Mouse (Mus musculus) heart, embryonic 13.5 days (tissue): ENCODE data around the gene Entpd1. TPM values are rescaled to one million over a fixed set of nuclear protein-coding genes. Genes with fewer than 3 reads are reported as not detected.
A peak's percentile ranks its signal among the peaks of the same experiment; 100 is the strongest.

ENCODE experiments used
- ATAC-seq: fragments of 200-750 bp; cut with Nextera tagmentation; 2 replicates; pipeline ENCODE4 v1.8.0; 2017; ENCODE audit warnings: moderate TSS enrichment; ENCODE audit not compliant: insufficient number of reproducible peaks, low FRiP score, low TSS enrichment; ENCODE audit errors: extremely low read depth
- H3K27ac ChIP-seq: fragments of 300-500 bp; sonication (generic); replicated peaks from 2 replicates; pipeline ENCODE4 v1.5.1; 2015; ENCODE audit warnings: moderate library complexity, mild to moderate bottlenecking, inconsistent platforms
- H3K27me3 ChIP-seq: fragments of 300-500 bp; sonication (generic); replicated peaks from 2 replicates; pipeline ENCODE4 v1.6.1; 2015; ENCODE audit warnings: mild to moderate bottlenecking, inconsistent platforms
- H3K36me3 ChIP-seq: fragments of 300-500 bp; sonication (generic); 2 replicates; pipeline ENCODE4 v1.6.1; 2015; ENCODE audit warnings: mild to moderate bottlenecking, inconsistent platforms
- H3K4me1 ChIP-seq: fragments of 300-500 bp; sonication (generic); 2 replicates; pipeline ENCODE4 v1.6.1; 2015; ENCODE audit warnings: inconsistent platforms
- H3K4me2 ChIP-seq: fragments of 300-500 bp; sonication (generic); 2 replicates; pipeline ENCODE4 v1.6.1; 2015; ENCODE audit warnings: inconsistent platforms, mild to moderate bottlenecking, moderate library complexity
- H3K4me3 ChIP-seq: fragments of 300-500 bp; sonication (generic); 2 replicates; pipeline ENCODE4 v1.5.1; 2015; ENCODE audit warnings: moderate library complexity, mild to moderate bottlenecking, inconsistent platforms
- H3K9ac ChIP-seq: fragments of 300-500 bp; sonication (generic); 2 replicates; pipeline ENCODE4 v1.6.1; 2015; ENCODE audit warnings: inconsistent platforms, mild to moderate bottlenecking, moderate library complexity
- H3K9me3 ChIP-seq: fragments of 300-500 bp; sonication (generic); 2 replicates; pipeline ENCODE4 v1.6.1; 2016; ENCODE audit warnings: inconsistent platforms
- WGBS: fragments of 180-500 bp; shearing (Covaris S2); methylation state at CpG from one replicate; pipeline ENCODE4 v1.1.7; 2015; ENCODE audit warnings: mixed read lengths; 5-methylcytosine and 5-hydroxymethylcytosine counted together
- polyA plus RNA-seq: library from polyadenylated mRNA; unstranded; fragments of >200 nt; fragmentation: Nextera tagmentation; extraction: Ambion mirVana; gene quantifications from 2 replicates; pipeline ENCODE4 v1.2.1, GENCODE M21; 2015

Entpd1 gene
- 8.0 and 9.2 TPM in 2 replicates for polyA plus RNA-seq

DNA sequence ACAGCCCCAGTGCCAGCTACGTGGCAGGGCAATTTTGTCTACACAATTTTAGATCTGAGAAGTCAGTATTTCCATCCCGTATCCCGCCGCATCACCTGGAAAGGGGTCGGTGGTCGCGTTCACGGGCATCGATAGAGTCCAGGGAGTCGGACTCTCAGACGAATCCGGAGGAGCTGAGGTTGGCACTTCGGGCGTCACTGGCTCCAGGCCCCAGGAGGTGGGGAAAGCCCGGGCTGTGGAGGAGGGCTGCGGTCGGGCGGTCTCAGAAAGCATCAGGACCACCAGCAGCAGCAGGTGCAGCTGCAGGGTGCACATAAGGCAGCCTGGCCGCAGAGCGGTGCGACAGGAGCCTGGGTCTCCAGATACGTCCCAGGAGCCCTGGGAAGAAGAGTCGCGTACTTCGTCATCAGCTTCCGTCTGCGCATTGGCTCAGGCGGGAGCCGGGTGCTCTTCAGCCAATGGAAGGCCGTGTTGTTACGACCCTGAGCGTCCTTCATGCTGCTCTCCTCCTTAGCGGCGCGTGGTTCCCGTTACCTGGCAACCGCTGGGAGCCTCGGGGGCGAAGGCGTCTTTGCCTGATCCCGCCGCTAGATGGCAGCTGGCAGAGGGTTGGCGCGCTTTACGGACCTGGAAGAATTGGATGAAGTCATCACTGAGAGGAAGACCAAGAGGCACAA, at the start of gene Entpd1, which contains the start of gene Tctn3:
Gene Entpd1, plus strand, starts transcription at position 537 of the 677 bp plus-strand sequence.
Gene Tctn3, minus strand, starts transcription at position 404 of the 677 bp plus-strand sequence.
- no peaks in the 10 kb centered on the region for H3K9me3 ChIP-seq
- H3K4me3 ChIP-seq: peak within 1 kb of the TSS; percentile 82
- 1% methylated on average over 45 of the region's 45 CpGs for WGBS
- H3K9ac ChIP-seq: peak within 1 kb of the TSS; percentile 86
- H3K27ac ChIP-seq: no peak within 1 kb of the TSS
- peaks cover 27% of the 10 kb centered on the region for H3K36me3 ChIP-seq
- ATAC-seq: peak; percentile 99
- H3K4me1 ChIP-seq: peaks cover 9% of the 10 kb centered on the region
- H3K4me2 ChIP-seq: peak within 1 kb of the TSS; percentile 91
- no peaks in the 10 kb centered on the region for H3K27me3 ChIP-seq

DNA sequence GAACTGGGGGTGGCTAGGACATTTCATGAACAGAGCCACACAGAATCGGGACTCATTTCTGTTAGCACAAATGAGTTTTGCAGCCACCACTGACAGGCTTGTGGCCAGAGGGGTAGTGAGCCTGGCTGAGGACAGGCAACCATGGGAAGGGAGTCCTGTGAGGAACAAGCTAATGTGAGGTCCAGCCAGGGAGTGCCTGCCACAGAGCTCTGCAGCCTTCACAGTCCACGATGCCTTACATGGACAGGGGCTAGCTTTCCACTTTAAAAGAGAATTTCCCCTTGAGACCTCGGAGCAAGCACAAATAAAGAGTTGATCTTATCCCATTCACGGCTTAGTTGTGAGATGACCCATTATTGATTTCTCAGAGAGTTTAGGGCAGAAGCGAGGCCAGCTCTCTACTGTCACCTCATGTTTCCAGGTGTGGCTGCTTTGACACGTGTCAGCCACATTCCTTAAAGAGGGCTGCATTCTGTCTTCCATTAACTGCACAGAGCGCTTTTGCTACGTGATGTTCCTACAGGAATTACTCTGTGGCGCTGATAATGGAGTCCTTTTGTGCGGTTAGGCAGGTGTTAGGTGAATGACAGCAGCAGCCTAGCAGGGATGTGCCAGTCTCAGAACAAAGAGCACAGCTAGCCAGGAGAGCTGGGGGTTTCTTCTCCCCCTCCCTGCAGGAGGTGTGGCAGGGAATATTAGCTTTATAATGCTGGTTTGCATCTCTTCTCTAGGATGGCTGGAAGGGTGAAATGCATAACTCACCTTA, 48.1 kb upstream of the Entpd1 start:
- no peak for ATAC-seq
- 0 out of 2 replicates have a peak overlapping the region, but pooled peaks have one; percentile 41 for H3K9ac ChIP-seq
- H3K4me2 ChIP-seq: no peak overlapping the region
- peaks cover 20% of the 10 kb centered on the region for H3K4me1 ChIP-seq
- 57% methylated on average over 10 of the region's 10 CpGs for WGBS
- peak overlapping the region; percentile 40; the same call in 1 of the 2 replicates for H3K27ac ChIP-seq
- H3K4me3 ChIP-seq: no peak overlapping the region
- no peaks in the 10 kb centered on the region for H3K27me3 ChIP-seq
- H3K9me3 ChIP-seq: no peaks in the 10 kb centered on the region
- peaks cover 74% of the 10 kb centered on the region for H3K36me3 ChIP-seq

- Histone ChIP-seq H3K4me1 (peaks cover 20% of the 10 kb centered on the region), H3K9ac (no peak overlapping the region), H3K27ac (no peak overlapping the region), H3K27me3 (no peaks in the 10 kb centered on the region), H3K4me3 (no peak overlapping the region), H3K9me3 (peaks cover 15% of the 10 kb centered on the region), H3K36me3 (peaks cover 98% of the 10 kb centered on the region), H3K4me2 (no peak overlapping the region)
- ATAC-seq: no peak
- 64% methylated on average over 3 of the region's 3 CpGs for WGBS
Measured at GRCm38 (mm10) chr19:40567616-40568015, 44.5 kb upstream of the Entpd1 start.

GRCm38 (mm10) chr19:40570726-40571125, 41.4 kb upstream of the Entpd1 start:
- 72% methylated on average over 9 of the region's 9 CpGs for WGBS
- no peak overlapping the region for H3K4me3 ChIP-seq
- H3K4me1 ChIP-seq: peaks cover 11% of the 10 kb centered on the region; the same call in 1 of the 2 replicates
- no peak overlapping the region for H3K27ac ChIP-seq
- no peak overlapping the region for H3K9ac ChIP-seq
- peaks cover 15% of the 10 kb centered on the region for H3K9me3 ChIP-seq
- no peak overlapping the region for H3K4me2 ChIP-seq
- H3K36me3 ChIP-seq: peaks cover 100% of the 10 kb centered on the region
- peak; percentile 37; the same call in 1 of the 2 replicates for ATAC-seq
- H3K27me3 ChIP-seq: no peaks in the 10 kb centered on the region

DNA sequence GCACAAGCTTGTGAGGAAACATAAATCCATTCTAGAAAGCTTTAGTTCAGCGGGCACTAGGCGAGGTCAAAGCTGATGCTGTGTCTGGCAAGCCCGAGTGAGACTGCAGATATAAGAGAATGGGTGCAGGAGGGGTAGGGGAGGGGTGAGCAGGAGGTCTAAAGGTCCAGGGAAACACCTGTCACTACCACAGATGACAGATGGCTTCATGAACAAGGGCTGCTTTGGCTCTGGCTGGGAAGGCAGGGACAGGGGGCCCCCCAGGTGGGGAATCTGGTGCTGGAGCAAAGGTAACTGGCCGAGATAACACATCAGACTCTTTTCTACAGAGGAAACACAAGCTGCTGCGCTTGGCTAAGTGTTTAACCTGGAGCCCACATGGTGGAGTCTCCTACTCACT, 36.7 kb upstream of the Entpd1 start:
- 0 out of 2 replicates have a peak, but pooled peaks cover 6% of the 10 kb centered on the region for H3K4me1 ChIP-seq
- no peak overlapping the region for H3K27ac ChIP-seq
- peaks cover 3% of the 10 kb centered on the region for H3K9me3 ChIP-seq
- ATAC-seq: no peak
- peaks cover 97% of the 10 kb centered on the region for H3K36me3 ChIP-seq
- no peak overlapping the region for H3K4me2 ChIP-seq
- 74% methylated on average over 5 of the region's 5 CpGs for WGBS
- H3K9ac ChIP-seq: no peak overlapping the region
- H3K4me3 ChIP-seq: no peak overlapping the region
- no peaks in the 10 kb centered on the region for H3K27me3 ChIP-seq

- H3K36me3 ChIP-seq: peaks cover 88% of the 10 kb centered on the region
- WGBS: 63% methylated on average over 2 of the region's 2 CpGs
- H3K4me2 ChIP-seq: no peak overlapping the region
- no peak overlapping the region for H3K4me3 ChIP-seq
- peaks cover 16% of the 10 kb centered on the region for H3K4me1 ChIP-seq
- H3K27ac ChIP-seq: no peak overlapping the region
- H3K9ac ChIP-seq: no peak overlapping the region
- H3K27me3 ChIP-seq: no peaks in the 10 kb centered on the region
- H3K9me3 ChIP-seq: no peaks in the 10 kb centered on the region
- ATAC-seq: no peak
Measured at GRCm38 (mm10) chr19:40580902-40581301, 31.3 kb upstream of the Entpd1 start.

- H3K27me3 ChIP-seq: no peaks in the 10 kb centered on the region
- 25% methylated on average over 5 of the region's 5 CpGs for WGBS
- H3K4me3 ChIP-seq: no peak overlapping the region
- H3K4me1 ChIP-seq: peaks cover 23% of the 10 kb centered on the region
- H3K9ac ChIP-seq: no peak overlapping the region
- H3K4me2 ChIP-seq: no peak overlapping the region
- H3K36me3 ChIP-seq: peaks cover 84% of the 10 kb centered on the region
- no peak for ATAC-seq
- peak overlapping the region; percentile 61; the same call in 1 of the 2 replicates for H3K27ac ChIP-seq
- H3K9me3 ChIP-seq: no peaks in the 10 kb centered on the region
Measured at GRCm38 (mm10) chr19:40581662-40582061, 30.5 kb upstream of the Entpd1 start.

GRCm38 (mm10) chr19:40586908-40587307, 25.3 kb upstream of the Entpd1 start:
- WGBS: 42% methylated on average over 7 of the region's 7 CpGs
- H3K27me3 ChIP-seq: no peaks in the 10 kb centered on the region
- H3K36me3 ChIP-seq: peaks cover 44% of the 10 kb centered on the region
- no peak for ATAC-seq
- peak overlapping the region; percentile 91 for H3K9ac ChIP-seq
- peaks cover 26% of the 10 kb centered on the region for H3K4me1 ChIP-seq
- no peak overlapping the region for H3K27ac ChIP-seq
- H3K4me3 ChIP-seq: peak overlapping the region; percentile 94
- no peaks in the 10 kb centered on the region for H3K9me3 ChIP-seq
- H3K4me2 ChIP-seq: peak overlapping the region; percentile 95

DNA sequence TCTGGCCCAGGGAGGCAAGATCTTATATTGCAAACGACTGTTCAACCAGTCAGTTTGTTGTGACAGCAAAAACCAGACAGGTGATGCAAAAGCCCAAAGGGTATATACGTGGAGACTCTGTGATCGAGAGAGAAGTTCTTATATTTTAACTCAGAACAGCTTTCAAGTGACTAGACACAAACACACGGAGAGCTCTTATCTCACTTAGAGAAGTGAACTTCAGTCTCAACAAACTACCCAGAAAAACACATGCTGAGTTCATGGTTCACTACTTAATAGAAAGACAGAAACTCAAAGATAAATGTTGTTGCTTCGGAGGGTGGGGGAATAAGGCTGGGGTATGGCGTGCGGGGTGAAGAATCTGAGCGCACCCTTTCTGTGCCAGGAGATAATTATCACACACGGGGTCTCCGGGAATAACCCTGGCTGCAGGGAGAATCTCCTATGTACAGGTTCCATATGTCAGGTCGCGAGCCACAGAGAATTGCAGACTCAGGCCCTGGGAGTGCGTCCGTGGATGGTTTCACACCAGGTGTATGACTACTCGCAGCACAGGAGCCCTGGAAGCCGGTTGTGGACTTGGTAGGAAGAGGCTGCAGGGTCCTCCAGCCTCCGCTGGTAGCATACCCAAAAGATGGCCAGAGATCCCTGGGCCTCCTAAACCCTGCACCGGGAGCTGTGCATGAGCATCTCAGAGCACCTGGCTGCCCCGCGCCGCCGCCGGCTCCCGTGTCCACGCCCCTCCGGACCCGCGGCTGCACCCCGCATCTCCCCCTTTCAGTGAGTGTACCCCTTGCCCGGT, 24.5 kb upstream of the Entpd1 start:
- 5% methylated on average over 30 of the region's 30 CpGs for WGBS
- peak overlapping the region; percentile 91 for H3K9ac ChIP-seq
- peak overlapping the region; percentile 56 for H3K27ac ChIP-seq
- peak; percentile 47 for ATAC-seq
- H3K27me3 ChIP-seq: no peaks in the 10 kb centered on the region
- peaks cover 36% of the 10 kb centered on the region for H3K36me3 ChIP-seq
- no peaks in the 10 kb centered on the region for H3K9me3 ChIP-seq
- peak overlapping the region; percentile 95 for H3K4me2 ChIP-seq
- peak overlapping the region; percentile 94 for H3K4me3 ChIP-seq
- peaks cover 19% of the 10 kb centered on the region for H3K4me1 ChIP-seq

DNA sequence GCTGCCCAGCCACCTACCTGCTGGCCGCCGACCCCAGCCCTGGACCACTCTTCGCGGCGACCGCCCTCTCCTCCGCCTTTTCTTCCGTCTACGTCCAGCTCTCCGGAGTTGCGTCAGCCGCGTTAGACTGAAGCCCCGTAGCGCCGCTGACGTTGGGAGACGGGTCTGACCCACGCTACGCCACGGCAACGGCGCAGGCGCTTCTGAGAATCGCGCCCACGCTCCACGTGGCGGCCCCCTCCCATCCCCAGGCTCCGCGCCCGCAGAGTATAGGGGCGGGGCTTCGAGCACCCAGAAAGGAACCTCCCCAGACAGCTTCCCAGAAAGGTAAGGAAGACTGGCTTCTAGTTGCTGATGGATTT, 23.9 kb upstream of the Entpd1 start, which contains the start of gene Aldh18a1:
Gene Aldh18a1, minus strand, starts transcription at position 171 of the 362 bp plus-strand sequence.
- Histone ChIP-seq H3K4me1 (peaks cover 19% of the 10 kb centered on the region), H3K4me2 (peak within 1 kb of the TSS; percentile 95), H3K9me3 (no peaks in the 10 kb centered on the region), H3K4me3 (peak within 1 kb of the TSS; percentile 94), H3K27ac (peak within 1 kb of the TSS; percentile 75), H3K27me3 (no peaks in the 10 kb centered on the region), H3K9ac (peak within 1 kb of the TSS; percentile 91), H3K36me3 (peaks cover 31% of the 10 kb centered on the region)
- 0% methylated on average over 34 of the region's 34 CpGs for WGBS
- peak; percentile 89 for ATAC-seq
